Mouse (Mus musculus): ENCODE measurements around the gene Gpr50.

Gene Gpr50

GRCm38 (mm10) chrX:71663374-71663773 is at the start of gene Gpr50:
Gene Gpr50, plus strand, starts transcription at chrX:71663667.
- TF ChIP-seq POU5F1 (IDR thresholded peaks at IDR 0.05; ENCODE audit: borderline replicate concordance, low read length), result no peak
- no peak for TF ChIP-seq NANOG (IDR thresholded peaks at IDR 0.05; ENCODE audit: borderline replicate concordance, low read length)
- no peak for TF ChIP-seq CTCF (conservative IDR thresholded peaks at IDR 0.05; ENCODE audit: low read length)
- Histone ChIP-seq H3K27me3 (ENCODE audit: insufficient read depth, low read length) (peaks cover 70% of the 10 kb centered on the region), H3K4me1 (replicated peaks; ENCODE audit: low read depth, low read length) (peaks cover 7% of the 10 kb centered on the region), H3K9me3 (ENCODE audit: low read length) (no peaks in the 10 kb centered on the region), H3K36me3 (ENCODE audit: insufficient read depth, low read length) (no peaks in the 10 kb centered on the region), H3K4me3 (replicated peaks; ENCODE audit: low read length) (peak within 1 kb of the TSS; percentile 68)

DNA sequence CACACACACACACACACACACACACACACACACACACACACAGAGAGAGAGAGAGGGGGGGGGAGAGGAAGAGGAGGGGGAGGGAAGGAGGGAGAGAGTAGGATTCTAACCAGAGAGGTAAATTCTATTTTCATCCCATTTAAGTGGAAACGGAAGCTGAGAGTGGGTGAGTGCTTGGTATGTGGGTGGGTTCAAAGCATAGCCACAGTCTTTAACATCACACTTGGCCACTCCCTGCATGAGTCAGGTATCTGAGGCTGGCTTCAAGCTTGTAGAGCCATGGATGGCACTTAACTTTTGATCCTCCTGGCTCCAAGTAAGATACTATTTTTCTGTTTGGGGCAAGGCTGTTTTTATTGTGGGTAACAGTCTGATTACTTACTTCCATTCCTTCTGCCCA is 41.2 kb upstream of the Gpr50 start:
- H3K36me3 ChIP-seq (ENCODE audit: insufficient read depth, low read length), result no peaks in the 10 kb centered on the region
- no peaks in the 10 kb centered on the region for H3K27me3 ChIP-seq (ENCODE audit: insufficient read depth, low read length)
- no peaks in the 10 kb centered on the region for H3K4me1 ChIP-seq (replicated peaks; ENCODE audit: low read depth, low read length)
- TF ChIP-seq POU5F1 (IDR thresholded peaks at IDR 0.05; ENCODE audit: borderline replicate concordance, low read length) (no peak), NANOG (IDR thresholded peaks at IDR 0.05; ENCODE audit: borderline replicate concordance, low read length) (no peak), CTCF (conservative IDR thresholded peaks at IDR 0.05; ENCODE audit: low read length) (no peak)
- no peak overlapping the region for H3K4me3 ChIP-seq (replicated peaks; ENCODE audit: low read length)
- H3K9me3 ChIP-seq (ENCODE audit: low read length), result no peaks in the 10 kb centered on the region

DNA sequence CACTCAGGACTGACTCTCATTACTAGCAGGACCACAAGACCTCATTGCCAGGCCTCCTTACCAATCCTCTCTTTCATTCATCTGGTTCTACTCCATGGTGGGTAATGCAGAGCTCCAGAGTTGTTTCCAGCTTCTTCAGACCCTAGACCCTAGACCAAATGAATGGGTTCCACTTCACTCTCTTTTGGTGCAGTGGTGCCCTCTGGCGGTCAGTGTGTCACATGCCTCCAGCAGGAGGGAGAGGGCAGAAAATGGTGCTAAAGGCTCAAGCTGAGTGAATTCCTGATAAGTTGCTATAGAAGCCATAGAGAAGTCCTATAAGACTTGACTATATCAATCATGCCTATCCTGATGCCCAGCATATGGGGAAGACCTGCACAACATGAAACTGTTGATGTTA is 39.6 kb upstream of the Gpr50 start:
- Histone ChIP-seq H3K36me3 (ENCODE audit: insufficient read depth, low read length) (no peaks in the 10 kb centered on the region), H3K4me1 (replicated peaks; ENCODE audit: low read depth, low read length) (no peaks in the 10 kb centered on the region), H3K4me3 (replicated peaks; ENCODE audit: low read length) (no peak overlapping the region), H3K9me3 (ENCODE audit: low read length) (no peaks in the 10 kb centered on the region), H3K27me3 (ENCODE audit: insufficient read depth, low read length) (no peaks in the 10 kb centered on the region)
- TF ChIP-seq NANOG (IDR thresholded peaks at IDR 0.05; ENCODE audit: borderline replicate concordance, low read length) (no peak), CTCF (conservative IDR thresholded peaks at IDR 0.05; ENCODE audit: low read length) (peak; percentile 52)

GRCm38 (mm10) chrX:71628306-71628705 is 35.2 kb upstream of the Gpr50 start:
- no peaks in the 10 kb centered on the region for H3K36me3 ChIP-seq (ENCODE audit: insufficient read depth, low read length)
- H3K4me3 ChIP-seq (replicated peaks; ENCODE audit: low read length), result no peak overlapping the region
- no peaks in the 10 kb centered on the region for H3K9me3 ChIP-seq (ENCODE audit: low read length)
- TF ChIP-seq POU5F1 (IDR thresholded peaks at IDR 0.05; ENCODE audit: borderline replicate concordance, low read length), result no peak
- no peak for TF ChIP-seq NANOG (IDR thresholded peaks at IDR 0.05; ENCODE audit: borderline replicate concordance, low read length)
- peak; percentile 40; the same call in 1 of the 2 replicates for TF ChIP-seq CTCF (conservative IDR thresholded peaks at IDR 0.05; ENCODE audit: low read length)
- H3K4me1 ChIP-seq (replicated peaks; ENCODE audit: low read depth, low read length), result no peaks in the 10 kb centered on the region
- H3K27me3 ChIP-seq (ENCODE audit: insufficient read depth, low read length), result no peaks in the 10 kb centered on the region

GRCm38 (mm10) chrX:71630709-71631108 is 32.8 kb upstream of the Gpr50 start:
- TF ChIP-seq POU5F1 (IDR thresholded peaks at IDR 0.05; ENCODE audit: borderline replicate concordance, low read length), result no peak
- no peaks in the 10 kb centered on the region for H3K4me1 ChIP-seq (replicated peaks; ENCODE audit: low read depth, low read length)
- H3K9me3 ChIP-seq (ENCODE audit: low read length), result no peaks in the 10 kb centered on the region
- no peak overlapping the region for H3K4me3 ChIP-seq (replicated peaks; ENCODE audit: low read length)
- no peaks in the 10 kb centered on the region for H3K36me3 ChIP-seq (ENCODE audit: insufficient read depth, low read length)
- no peaks in the 10 kb centered on the region for H3K27me3 ChIP-seq (ENCODE audit: insufficient read depth, low read length)

DNA sequence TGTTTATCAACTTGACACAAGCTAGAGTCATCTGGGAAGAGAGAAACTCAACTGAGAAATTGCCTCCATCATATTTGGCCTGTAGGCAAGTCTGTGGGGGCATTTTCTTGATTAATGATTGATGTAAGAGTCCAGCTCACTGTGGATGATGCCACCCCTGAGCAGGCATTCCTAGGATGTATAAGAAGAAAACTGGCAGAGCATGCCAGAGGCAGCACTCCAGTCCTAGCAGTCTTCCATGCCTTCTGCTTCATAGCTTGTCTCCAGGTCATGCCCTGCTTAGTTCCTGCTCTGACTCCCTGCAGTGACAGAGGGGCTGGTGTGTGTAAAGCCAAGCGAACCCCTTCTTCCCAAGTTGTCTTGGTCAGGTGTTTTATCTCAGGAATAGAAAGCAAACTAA is 32.3 kb upstream of the Gpr50 start:
- Histone ChIP-seq H3K4me3 (replicated peaks; ENCODE audit: low read length) (no peak overlapping the region), H3K36me3 (ENCODE audit: insufficient read depth, low read length) (no peaks in the 10 kb centered on the region), H3K27me3 (ENCODE audit: insufficient read depth, low read length) (no peaks in the 10 kb centered on the region), H3K9me3 (ENCODE audit: low read length) (no peaks in the 10 kb centered on the region), H3K4me1 (replicated peaks; ENCODE audit: low read depth, low read length) (no peaks in the 10 kb centered on the region)
- TF ChIP-seq NANOG (IDR thresholded peaks at IDR 0.05; ENCODE audit: borderline replicate concordance, low read length), result no peak

GRCm38 (mm10) chrX:71647958-71648357 is 15.5 kb upstream of the Gpr50 start:
- TF ChIP-seq NANOG (IDR thresholded peaks at IDR 0.05; ENCODE audit: borderline replicate concordance, low read length), result no peak
- peak; percentile 50 for TF ChIP-seq CTCF (conservative IDR thresholded peaks at IDR 0.05; ENCODE audit: low read length)
- Histone ChIP-seq H3K36me3 (ENCODE audit: insufficient read depth, low read length) (no peaks in the 10 kb centered on the region), H3K4me3 (replicated peaks; ENCODE audit: low read length) (no peak overlapping the region), H3K4me1 (replicated peaks; ENCODE audit: low read depth, low read length) (no peaks in the 10 kb centered on the region), H3K27me3 (ENCODE audit: insufficient read depth, low read length) (no peaks in the 10 kb centered on the region), H3K9me3 (ENCODE audit: low read length) (peaks cover 10% of the 10 kb centered on the region)

DNA sequence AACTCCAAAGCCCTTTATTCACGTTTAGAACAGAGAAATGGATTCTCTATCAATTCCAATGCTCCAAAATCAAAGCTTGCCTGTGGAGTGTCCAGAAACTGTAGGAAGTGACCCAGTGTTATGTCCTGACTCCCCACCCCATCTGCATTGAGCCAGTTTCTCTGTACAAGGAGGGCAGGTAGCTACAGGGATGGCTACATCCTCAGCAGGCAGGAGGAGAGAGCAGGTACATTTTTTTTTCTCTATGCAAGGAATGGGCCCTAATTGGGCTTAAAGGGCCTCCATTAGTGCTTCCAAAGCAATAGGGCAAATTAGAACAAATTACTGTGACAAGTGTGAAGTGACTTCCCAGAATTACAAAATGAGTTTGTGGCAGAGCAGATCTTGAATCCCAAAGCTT is 15.0 kb upstream of the Gpr50 start:
- Histone ChIP-seq H3K9me3 (ENCODE audit: low read length) (peaks cover 10% of the 10 kb centered on the region), H3K4me3 (replicated peaks; ENCODE audit: low read length) (no peak overlapping the region), H3K36me3 (ENCODE audit: insufficient read depth, low read length) (no peaks in the 10 kb centered on the region), H3K4me1 (replicated peaks; ENCODE audit: low read depth, low read length) (no peaks in the 10 kb centered on the region), H3K27me3 (ENCODE audit: insufficient read depth, low read length) (no peaks in the 10 kb centered on the region)
- TF ChIP-seq NANOG (IDR thresholded peaks at IDR 0.05; ENCODE audit: borderline replicate concordance, low read length), result no peak
- TF ChIP-seq POU5F1 (IDR thresholded peaks at IDR 0.05; ENCODE audit: borderline replicate concordance, low read length), result no peak
- no peak for TF ChIP-seq CTCF (conservative IDR thresholded peaks at IDR 0.05; ENCODE audit: low read length)

- no peaks in the 10 kb centered on the region for H3K36me3 ChIP-seq (ENCODE audit: insufficient read depth, low read length)
- peaks cover 10% of the 10 kb centered on the region for H3K9me3 ChIP-seq (ENCODE audit: low read length)
- H3K4me3 ChIP-seq (replicated peaks; ENCODE audit: low read length), result no peak overlapping the region
- H3K27me3 ChIP-seq (ENCODE audit: insufficient read depth, low read length), result no peaks in the 10 kb centered on the region
- H3K4me1 ChIP-seq (replicated peaks; ENCODE audit: low read depth, low read length), result no peaks in the 10 kb centered on the region
- no peak for TF ChIP-seq NANOG (IDR thresholded peaks at IDR 0.05; ENCODE audit: borderline replicate concordance, low read length)
- TF ChIP-seq CTCF (conservative IDR thresholded peaks at IDR 0.05; ENCODE audit: low read length), result no peak
- no peak for TF ChIP-seq POU5F1 (IDR thresholded peaks at IDR 0.05; ENCODE audit: borderline replicate concordance, low read length)
Observed at GRCm38 (mm10) chrX:71648848-71649454, 14.5 kb upstream of the Gpr50 start.

Data from E14TG2a.4 (cell line).